Mouse (Mus musculus) embryonic fibroblast, embryonic 13.5 days (primary cell): ENCODE measurements around the gene Akap6.

Experiments
- CTCF ChIP-seq: IDR thresholded peaks from 2 replicates; pipeline ENCODE4 v1.5.1; 2011; ENCODE audit warnings: mild to moderate bottlenecking, control low read depth, low read length, moderate library complexity, borderline replicate concordance; ENCODE audit not compliant: insufficient read depth
- POLR2A ChIP-seq: IDR thresholded peaks from 2 replicates; pipeline ENCODE4 v1.6.1; 2011; ENCODE audit warnings: low read depth, mild to moderate bottlenecking, control low read depth, low read length, moderate library complexity

DNA sequence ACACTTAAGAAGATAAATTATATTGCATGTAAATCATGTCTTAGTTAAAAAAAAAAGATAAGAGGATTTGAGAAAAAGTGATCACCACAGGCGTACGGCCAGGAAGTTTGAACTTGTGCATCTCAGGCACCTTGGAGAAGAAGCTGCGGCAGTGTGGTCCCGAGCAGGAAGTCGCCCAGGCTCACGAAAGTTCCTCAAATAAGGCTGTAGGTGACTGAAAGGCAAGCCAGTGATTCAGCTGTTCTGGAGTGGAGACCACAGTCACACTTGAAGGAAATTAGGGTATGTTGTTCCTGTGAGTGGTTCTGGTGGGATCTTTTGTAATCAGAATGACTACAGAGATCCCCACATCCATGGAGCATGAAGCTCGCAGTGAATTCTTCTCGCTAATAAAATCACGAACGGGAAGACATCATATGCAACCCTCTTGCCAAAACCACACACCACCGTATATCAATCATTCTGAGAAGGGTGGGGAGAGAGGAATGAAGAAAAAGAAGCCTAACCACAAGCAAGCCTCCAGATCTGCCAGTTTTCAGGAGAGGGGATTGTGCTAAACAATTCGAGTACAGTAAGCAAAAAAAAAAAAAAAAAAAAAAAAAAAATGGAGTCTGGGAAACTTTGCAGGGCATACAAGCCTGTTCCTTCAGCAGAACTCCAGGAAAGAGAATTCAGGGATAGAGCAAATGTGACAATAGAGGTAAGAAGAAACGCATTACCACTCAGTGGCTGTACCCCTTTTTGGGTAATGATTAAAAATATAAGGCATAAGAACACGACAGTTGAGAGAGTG, 130.0 kb downstream of the Akap6 start:
- TF ChIP-seq CTCF (no peak), POLR2A (no peak)
